Mouse (Mus musculus) right cerebral cortex, adult 18-20 months (tissue): ENCODE measurements at regions not wholly inside any gene's neighbourhood (a gene's known extent, or its start where the extent isn't known, plus 50 kb on each side); places are given as distances from the start of the nearest gene placed in this dataset.

Source experiments
- DNase-seq: peaks from one replicate; pipeline ENCODE4 v3.0.0; 2022; ENCODE audit warnings: mixed read lengths

GRCm38 (mm10) chr7:37908618-37909130, 114.7 kb downstream of the Uri1 start:
- DNase-seq: no peak

DNA sequence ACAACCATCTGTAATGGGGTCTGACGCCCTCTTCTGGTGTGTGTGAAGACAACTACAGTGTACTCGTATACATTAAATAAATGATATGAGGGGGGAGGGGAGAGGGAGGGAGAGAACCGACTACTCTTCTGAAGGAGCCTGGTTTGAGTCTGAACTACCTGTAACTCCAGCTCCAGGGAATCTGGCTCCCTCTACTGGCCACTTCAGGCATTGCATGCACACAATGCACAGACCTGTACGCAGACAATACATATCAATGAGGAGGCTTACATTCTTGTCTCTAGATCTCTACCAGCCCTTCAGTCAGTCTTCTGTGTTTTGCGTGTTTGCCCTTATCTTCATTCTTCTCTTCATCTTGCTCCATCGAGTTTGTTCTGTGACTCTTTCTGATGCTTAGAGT, 120.4 kb upstream of the Zfp536 start:
- no peak for DNase-seq

DNA sequence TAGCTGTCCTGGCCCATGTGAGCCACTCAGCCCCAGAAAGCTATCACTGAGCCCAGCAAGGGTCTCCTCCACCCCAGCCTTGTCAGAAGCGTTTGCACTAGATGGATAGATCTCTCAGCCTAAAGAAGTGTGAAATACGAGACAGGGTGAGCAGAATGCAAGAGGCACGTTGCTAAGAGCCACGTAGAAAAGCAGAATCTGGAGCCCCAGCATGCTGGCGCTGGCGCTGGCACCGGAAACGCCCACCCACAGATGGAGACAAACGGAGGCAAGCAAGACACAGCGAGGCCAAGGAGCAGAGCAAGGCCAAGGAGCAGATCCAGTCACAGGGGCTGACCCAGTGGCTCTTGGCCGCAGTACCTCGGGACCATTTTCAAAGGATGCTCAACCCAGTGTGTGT, 100.9 kb upstream of the Zfp536 start:
- DNase-seq: peak; percentile 26

GRCm38 (mm10) chr7:37870956-37871355, 97.5 kb upstream of the Zfp536 start:
- DNase-seq: no peak

DNA sequence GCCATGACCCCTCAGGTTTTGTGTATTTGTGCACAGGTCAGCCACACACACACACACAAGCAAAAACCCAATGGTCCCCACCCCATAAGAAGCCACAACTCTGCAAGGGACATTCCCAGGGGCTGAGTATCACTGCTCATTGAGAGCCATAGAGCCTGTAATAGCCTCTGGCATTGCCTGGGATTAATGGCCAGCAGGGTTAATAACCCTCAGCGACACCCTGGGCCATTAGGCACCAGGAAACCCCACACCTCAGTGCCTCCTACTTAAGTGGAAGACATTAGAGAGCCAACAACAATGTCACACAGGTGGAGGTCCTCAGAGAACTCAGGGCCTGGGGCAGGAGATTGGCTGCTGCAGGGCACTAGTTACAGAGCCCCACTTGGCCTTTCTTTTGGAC, 93.0 kb upstream of the Zfp536 start:
- DNase-seq: no peak

GRCm38 (mm10) chr7:37851471-37851870, 78.0 kb upstream of the Zfp536 start:
- no peak for DNase-seq

- DNase-seq: no peak
Observed at GRCm38 (mm10) chr7:37845201-37845600, 71.8 kb upstream of the Zfp536 start.

GRCm38 (mm10) chr7:37842000-37842513, 68.6 kb upstream of the Zfp536 start:
- no peak for DNase-seq

DNA sequence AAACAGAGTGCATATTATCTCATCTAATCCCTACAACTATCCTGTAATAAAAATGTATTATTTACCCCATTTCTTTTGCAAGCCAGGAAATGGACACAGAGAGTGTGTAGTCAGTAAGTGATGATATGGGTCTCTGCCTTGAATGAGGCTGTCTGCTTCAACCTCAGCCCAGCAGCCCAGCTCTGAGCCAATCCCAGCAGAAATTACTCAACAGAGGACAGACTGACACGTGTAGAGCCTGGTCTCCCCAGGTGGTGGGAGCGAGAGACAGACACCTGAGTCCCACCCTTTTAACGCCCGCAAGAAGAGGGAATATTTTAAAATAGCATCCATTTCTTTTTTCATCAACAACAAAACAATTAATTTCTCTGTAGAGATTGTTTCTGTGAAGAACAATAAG, 68.1 kb upstream of the Zfp536 start:
- DNase-seq: no peak

DNA sequence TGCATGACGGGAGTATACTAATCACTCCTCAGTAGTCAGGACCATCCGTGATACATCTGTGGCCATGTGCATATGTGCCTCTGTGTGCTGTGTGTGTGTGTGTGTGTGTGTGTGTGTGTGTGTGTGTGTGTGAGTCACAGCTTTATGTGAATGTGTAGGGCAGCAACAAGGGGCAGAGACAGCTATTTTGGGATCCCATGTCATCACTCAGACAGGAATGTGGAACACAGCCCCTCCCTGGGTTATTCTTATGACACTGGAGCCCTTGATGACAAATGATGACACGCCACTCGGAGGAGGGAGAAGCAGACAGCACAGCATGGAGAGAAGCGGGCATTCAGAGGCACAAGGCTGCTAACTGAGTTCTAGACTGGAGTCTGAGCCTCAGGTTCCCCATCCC, 64.4 kb upstream of the Zfp536 start:
- no peak for DNase-seq

- no peak for DNase-seq
Observed at GRCm38 (mm10) chr7:37837372-37837771, 63.9 kb upstream of the Zfp536 start.

DNA sequence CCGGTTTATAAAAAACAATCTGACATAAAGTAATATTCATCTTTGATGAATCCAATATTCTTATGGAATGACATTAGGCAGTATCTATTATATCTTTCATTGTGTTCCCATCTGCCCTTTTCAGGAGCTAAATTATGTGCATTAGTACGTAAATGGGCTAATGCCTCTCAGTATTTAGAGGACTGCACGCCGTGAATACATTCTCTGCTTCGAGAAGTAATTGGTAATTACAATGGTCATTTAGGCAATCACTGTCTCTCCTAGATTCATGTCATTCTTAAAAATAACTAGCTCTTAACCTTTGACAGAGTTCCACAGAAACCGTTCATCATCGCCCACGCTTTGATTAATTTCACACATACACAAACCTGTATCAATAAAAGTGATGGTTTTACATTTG, 60.0 kb upstream of the Zfp536 start:
- no peak for DNase-seq

GRCm38 (mm10) chr7:37832322-37832721, 58.9 kb upstream of the Zfp536 start:
- no peak for DNase-seq

DNA sequence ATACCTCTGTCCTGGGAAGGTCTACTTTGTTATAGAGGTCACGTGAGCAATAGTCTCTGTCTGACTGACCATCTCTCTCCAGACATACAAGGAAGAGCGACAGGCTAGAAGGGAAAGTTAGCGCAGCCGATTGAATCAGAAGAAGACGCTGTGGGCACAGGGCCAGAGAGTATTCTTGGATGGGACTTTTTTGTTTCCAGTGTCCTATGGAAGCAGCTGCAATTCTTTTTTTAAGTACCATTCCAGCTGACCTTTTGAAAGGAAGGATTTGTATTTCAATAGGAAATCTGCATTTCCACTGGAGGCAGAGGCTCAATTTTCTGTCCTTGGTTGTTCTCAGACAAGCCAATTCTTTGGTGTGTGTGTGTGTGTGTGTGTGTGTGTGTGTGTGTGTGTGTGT, 52.3 kb upstream of the Zfp536 start:
- no peak for DNase-seq
